Mouse (Mus musculus) ES-Bruce4 (cell line): ENCODE measurements around the gene Rbm6. TPM values are rescaled to one million over a fixed set of nuclear protein-coding genes. Genes with fewer than 3 reads are reported as not detected.
A peak's percentile ranks its signal among the peaks of the same experiment; 100 is the strongest.

Experiments
- H3K27ac ChIP-seq: 2 replicates; pipeline ENCODE4 v1.5.1; 2012; ENCODE audit warnings: low read length, inconsistent platforms; ENCODE audit not compliant: insufficient read depth
- H3K27me3 ChIP-seq: 2 replicates; pipeline ENCODE4 v1.6.1; 2012; ENCODE audit warnings: mild to moderate bottlenecking, low read length, inconsistent platforms; ENCODE audit not compliant: control insufficient read depth, poor library complexity, insufficient read depth, severe bottlenecking
- H3K36me3 ChIP-seq: 2 replicates; pipeline ENCODE4 v1.6.1; 2012; ENCODE audit warnings: inconsistent platforms, mild to moderate bottlenecking, low read length, moderate library complexity; ENCODE audit not compliant: control insufficient read depth, poor library complexity, insufficient read depth, severe bottlenecking
- H3K4me1 ChIP-seq: one replicate; pipeline ENCODE4 v1.8.1; 2011; ENCODE audit warnings: low read length; ENCODE audit not compliant: control insufficient read depth, insufficient read depth
- H3K4me3 ChIP-seq: 2 replicates; pipeline ENCODE4 v1.5.1; 2011; ENCODE audit warnings: low read depth, mild to moderate bottlenecking, low read length
- H3K9ac ChIP-seq: 2 replicates; pipeline ENCODE4 v1.6.1; 2012; ENCODE audit warnings: low read depth, mild to moderate bottlenecking, inconsistent platforms; ENCODE audit not compliant: poor library complexity, severe bottlenecking
- H3K9me3 ChIP-seq: replicated peaks from 2 replicates; pipeline ENCODE4 v1.6.1; 2012; ENCODE audit warnings: mild to moderate bottlenecking, low read length, inconsistent platforms; ENCODE audit not compliant: control insufficient read depth, poor library complexity, insufficient read depth, severe bottlenecking
- CTCF ChIP-seq: IDR thresholded peaks from one replicate; pipeline ENCODE4 v1.8.1; 2011; ENCODE audit warnings: low read depth, low read length
- EP300 ChIP-seq: IDR thresholded peaks from 2 replicates; pipeline ENCODE4 v1.6.1; 2011; ENCODE audit warnings: low read depth, low read length; ENCODE audit not compliant: insufficient read depth
- POLR2A ChIP-seq: IDR thresholded peaks from one replicate; pipeline ENCODE4 v1.8.1; 2011; ENCODE audit warnings: low read length; ENCODE audit not compliant: insufficient read depth
- polyA plus RNA-seq: library from polyadenylated mRNA; stranded (reverse); fragments of >200 nt; gene quantifications from 2 replicates; pipeline ENCODE4 v1.2.4, GENCODE M21; 2011; ENCODE audit warnings: low read depth; ENCODE audit not compliant: missing spikeins, insufficient read depth, insufficient read length

Rbm6 gene
- polyA plus RNA-seq, 1 experiment = 130 TPM

GRCm38 (mm10) chr9:107910025-107910769 is 37.2 kb upstream of the Rbm6 start:
- Histone ChIP-seq H3K27ac (no peak overlapping the region), H3K9ac (no peak overlapping the region), H3K36me3 (no peaks in the 10 kb centered on the region), H3K27me3 (no peaks in the 10 kb centered on the region), H3K4me3 (no peak overlapping the region), H3K9me3 (no peaks in the 10 kb centered on the region), H3K4me1 (peaks cover 2% of the 10 kb centered on the region)
- no peak for TF ChIP-seq EP300
- no peak for TF ChIP-seq CTCF
- TF ChIP-seq POLR2A = no peak

GRCm38 (mm10) chr9:107908410-107909158 is 35.5 kb upstream of the Rbm6 start:
- Histone ChIP-seq H3K9ac (no peak overlapping the region), H3K36me3 (no peaks in the 10 kb centered on the region), H3K4me3 (no peak overlapping the region), H3K4me1 (peaks cover 2% of the 10 kb centered on the region), H3K27me3 (no peaks in the 10 kb centered on the region), H3K9me3 (no peaks in the 10 kb centered on the region), H3K27ac (no peak overlapping the region)
- TF ChIP-seq EP300 (no peak), POLR2A (no peak), CTCF (no peak)

GRCm38 (mm10) chr9:107907801-107908120 is 34.7 kb upstream of the Rbm6 start:
- Histone ChIP-seq H3K4me3 (no peak overlapping the region), H3K27me3 (no peaks in the 10 kb centered on the region), H3K4me1 (peaks cover 2% of the 10 kb centered on the region), H3K9me3 (no peaks in the 10 kb centered on the region), H3K36me3 (no peaks in the 10 kb centered on the region), H3K9ac (no peak overlapping the region), H3K27ac (no peak overlapping the region)
- no peak for TF ChIP-seq EP300
- TF ChIP-seq CTCF = no peak
- TF ChIP-seq POLR2A = no peak

GRCm38 (mm10) chr9:107906967-107907800 is 34.1 kb upstream of the Rbm6 start:
- Histone ChIP-seq H3K4me1 (peaks cover 2% of the 10 kb centered on the region), H3K9me3 (no peaks in the 10 kb centered on the region), H3K36me3 (no peaks in the 10 kb centered on the region), H3K4me3 (peak overlapping the region; percentile 67), H3K27ac (no peak overlapping the region), H3K27me3 (no peaks in the 10 kb centered on the region), H3K9ac (peak overlapping the region; percentile 32; the same call in 1 of the 2 replicates)
- no peak for TF ChIP-seq EP300
- TF ChIP-seq CTCF = no peak
- no peak for TF ChIP-seq POLR2A

- H3K27ac ChIP-seq = no peak within 1 kb of the TSS
- H3K9ac ChIP-seq = peak within 1 kb of the TSS; percentile 32; the same call in 1 of the 2 replicates
- peaks cover 2% of the 10 kb centered on the region for H3K4me1 ChIP-seq
- H3K4me3 ChIP-seq = peak within 1 kb of the TSS; percentile 67
- no peaks in the 10 kb centered on the region for H3K27me3 ChIP-seq
- TF ChIP-seq POLR2A (no peak), CTCF (no peak)
- no peaks in the 10 kb centered on the region for H3K9me3 ChIP-seq
- no peaks in the 10 kb centered on the region for H3K36me3 ChIP-seq
Measured at GRCm38 (mm10) chr9:107906252-107906966, 33.4 kb upstream of the Rbm6 start, which contains the start of gene Mst1r. Mst1r (plus strand) TSS chr9:107906873.
